Mouse (Mus musculus) forebrain, postnatal 0 days (tissue): Measurements from ENCODE around the gene Dtx3l. TPM values are rescaled to one million over a fixed set of nuclear protein-coding genes. Genes with fewer than 3 reads are reported as not detected.

ENCODE experiments used
- ATAC-seq: fragments of 200-750 bp; cut with Nextera tagmentation; 2 replicates; pipeline ENCODE4 v1.8.0; 2017; ENCODE audit warnings: mild to moderate bottlenecking, moderate library complexity
- DNase-seq: peaks from one replicate; pipeline ENCODE4 v3.0.0-alpha.2; 2015
- H3K27ac ChIP-seq: fragments of 300-500 bp; sonication (generic); 2 replicates; pipeline ENCODE4 v1.5.1; 2014; ENCODE audit warnings: low read depth, mild to moderate bottlenecking, antibody characterized with exemption, low read length, moderate library complexity, mixed read lengths
- H3K27me3 ChIP-seq: fragments of 300-500 bp; sonication (generic); 2 replicates; pipeline ENCODE4 v1.6.1; 2014; ENCODE audit warnings: mild to moderate bottlenecking, low read length, mixed read lengths; ENCODE audit not compliant: insufficient read depth
- H3K36me3 ChIP-seq: fragments of 300-500 bp; sonication (generic); 2 replicates; pipeline ENCODE4 v1.6.1; 2014; ENCODE audit warnings: mild to moderate bottlenecking, moderate library complexity; ENCODE audit not compliant: insufficient read depth
- H3K4me1 ChIP-seq: fragments of 300-500 bp; sonication (generic); 2 replicates; pipeline ENCODE4 v1.6.1; 2014; ENCODE audit warnings: antibody characterized with exemption; ENCODE audit not compliant: insufficient read depth
- H3K4me2 ChIP-seq: fragments of 300-500 bp; sonication (generic); 2 replicates; pipeline ENCODE4 v1.6.1; 2014; ENCODE audit warnings: low read depth, mild to moderate bottlenecking, moderate library complexity
- H3K4me3 ChIP-seq: fragments of 300-500 bp; sonication (generic); 2 replicates; pipeline ENCODE4 v1.5.1; 2014; ENCODE audit warnings: low read depth, low read length, mixed read lengths
- H3K9ac ChIP-seq: fragments of 300-500 bp; sonication (generic); 2 replicates; pipeline ENCODE4 v1.6.1; 2014; ENCODE audit warnings: mild to moderate bottlenecking
- H3K9me3 ChIP-seq: fragments of 300-500 bp; sonication (generic); 2 replicates; pipeline ENCODE4 v1.6.1; 2016; ENCODE audit warnings: low read length
- CTCF ChIP-seq: sonication (generic); IDR thresholded peaks from 2 replicates; pipeline ENCODE4 v1.5.1; 2016; ENCODE audit warnings: antibody characterized with exemption, control low read depth, low read depth
- WGBS: fragments of 180-500 bp; shearing (Covaris S2); extraction: QIAGEN DNeasy Blood & Tissue Kit; methylation state at CpG from one replicate; pipeline ENCODE4 v1.1.7; 2014; 5-methylcytosine and 5-hydroxymethylcytosine counted together
- polyA plus RNA-seq: library from polyadenylated mRNA; unstranded; fragments of >200 nt; fragmentation: Nextera tagmentation; extraction: Ambion mirVana; gene quantifications from 2 replicates; pipeline ENCODE4 v1.2.1, GENCODE M21; 2015
- total RNA-seq: library from RNA; depleted of rRNA; stranded (reverse); fragments of >200 nt; gene quantifications from 2 replicates; pipeline ENCODE4 v1.2.3, GENCODE M21; 2014

Gene Dtx3l
- total and polyA plus RNA-seq, 2 experiments from 2014 or later = 1.1 to 2.3 TPM

GRCm38 (mm10) chr16:35914301-35914700, 24.6 kb downstream of the Dtx3l start:
- H3K4me1 ChIP-seq = no peaks in the 10 kb centered on the region
- H3K9me3 ChIP-seq = no peaks in the 10 kb centered on the region
- no peaks in the 10 kb centered on the region for H3K36me3 ChIP-seq
- ATAC-seq (no peak), DNase-seq (no peak)
- WGBS = 76% methylated on average over 5 of the region's 5 CpGs
- TF ChIP-seq CTCF = no peak
- no peaks in the 10 kb centered on the region for H3K27me3 ChIP-seq
- H3K9ac ChIP-seq = no peak overlapping the region
- H3K27ac ChIP-seq = no peak overlapping the region
- no peak overlapping the region for H3K4me3 ChIP-seq
- H3K4me2 ChIP-seq = no peak overlapping the region

- TF ChIP-seq CTCF = peak; percentile 32; the same call in 1 of the 2 replicates
- Histone ChIP-seq H3K4me2 (no peak overlapping the region), H3K27ac (no peak overlapping the region), H3K4me3 (no peak overlapping the region), H3K9ac (no peak overlapping the region), H3K9me3 (no peaks in the 10 kb centered on the region), H3K4me1 (no peaks in the 10 kb centered on the region), H3K36me3 (no peaks in the 10 kb centered on the region), H3K27me3 (no peaks in the 10 kb centered on the region)
- no peak for DNase-seq
- ATAC-seq = no peak
- WGBS = 79% methylated on average over 1 of the region's 1 CpGs
Measured at GRCm38 (mm10) chr16:35913526-35913925, 25.4 kb downstream of the Dtx3l start.

- Histone ChIP-seq H3K27me3 (no peaks in the 10 kb centered on the region), H3K4me2 (no peak overlapping the region), H3K27ac (no peak overlapping the region), H3K9ac (no peak overlapping the region), H3K36me3 (no peaks in the 10 kb centered on the region), H3K4me3 (no peak overlapping the region), H3K4me1 (no peaks in the 10 kb centered on the region), H3K9me3 (no peaks in the 10 kb centered on the region)
- no peak for TF ChIP-seq CTCF
- ATAC-seq = no peak
- no peak for DNase-seq
- WGBS = 79% methylated on average over 3 of the region's 3 CpGs
Measured at GRCm38 (mm10) chr16:35911449-35911848, 27.5 kb downstream of the Dtx3l start.

- no peak for DNase-seq
- WGBS = 56% methylated on average over 4 of the region's 4 CpGs
Measured at GRCm38 (mm10) chr16:35907432-35908201, 31.3 kb downstream of the Dtx3l start.

GRCm38 (mm10) chr16:35906887-35907286, 32.1 kb downstream of the Dtx3l start:
- no peak overlapping the region for H3K4me2 ChIP-seq
- 80% methylated on average over 7 of the region's 7 CpGs for WGBS
- H3K4me1 ChIP-seq = no peaks in the 10 kb centered on the region
- no peak for DNase-seq
- no peak overlapping the region for H3K27ac ChIP-seq
- TF ChIP-seq CTCF = no peak
- H3K4me3 ChIP-seq = no peak overlapping the region
- no peaks in the 10 kb centered on the region for H3K36me3 ChIP-seq
- no peaks in the 10 kb centered on the region for H3K9me3 ChIP-seq
- H3K9ac ChIP-seq = no peak overlapping the region
- no peaks in the 10 kb centered on the region for H3K27me3 ChIP-seq
- ATAC-seq = no peak

More at GRCm38 (mm10) chr16:35907432-35908201, 31.3 kb downstream of the Dtx3l start:
- no peak for ATAC-seq
- Histone ChIP-seq H3K9ac (no peak overlapping the region), H3K4me3 (no peak overlapping the region), H3K27ac (no peak overlapping the region), H3K4me1 (no peaks in the 10 kb centered on the region), H3K27me3 (no peaks in the 10 kb centered on the region), H3K9me3 (no peaks in the 10 kb centered on the region), H3K4me2 (no peak overlapping the region), H3K36me3 (no peaks in the 10 kb centered on the region)
- no peak for TF ChIP-seq CTCF

- Histone ChIP-seq H3K27me3 (no peaks in the 10 kb centered on the region), H3K4me3 (no peak overlapping the region), H3K9ac (no peak overlapping the region), H3K4me1 (no peaks in the 10 kb centered on the region), H3K4me2 (no peak overlapping the region), H3K27ac (no peak overlapping the region), H3K9me3 (no peaks in the 10 kb centered on the region), H3K36me3 (no peaks in the 10 kb centered on the region)
- TF ChIP-seq CTCF = no peak
- ATAC-seq (no peak), DNase-seq (no peak)
- 83% methylated on average over 6 of the region's 6 CpGs for WGBS
Measured at GRCm38 (mm10) chr16:35905819-35906485, 33.0 kb downstream of the Dtx3l start.

GRCm38 (mm10) chr16:35905355-35905754, 33.6 kb downstream of the Dtx3l start:
- WGBS = 96% methylated on average over 3 of the region's 3 CpGs
- no peaks in the 10 kb centered on the region for H3K4me1 ChIP-seq
- DNase-seq (no peak), ATAC-seq (no peak)
- no peak for TF ChIP-seq CTCF
- no peak overlapping the region for H3K4me3 ChIP-seq
- H3K27ac ChIP-seq = no peak overlapping the region
- H3K9ac ChIP-seq = no peak overlapping the region
- no peaks in the 10 kb centered on the region for H3K36me3 ChIP-seq
- no peaks in the 10 kb centered on the region for H3K9me3 ChIP-seq
- no peak overlapping the region for H3K4me2 ChIP-seq
- no peaks in the 10 kb centered on the region for H3K27me3 ChIP-seq
